Mouse (Mus musculus) liver, postnatal 0 days (tissue): ENCODE results near the gene Dnah11.

ENCODE experiments used
- CTCF ChIP-seq: sonication (generic); IDR thresholded peaks from 2 replicates; pipeline ENCODE4 v1.5.1; 2016; ENCODE audit warnings: antibody characterized with exemption, low read depth
- EP300 ChIP-seq: IDR thresholded peaks from 2 replicates; pipeline ENCODE4 v1.6.1; 2016; ENCODE audit warnings: antibody characterized with exemption, low read depth, mild to moderate bottlenecking

DNA sequence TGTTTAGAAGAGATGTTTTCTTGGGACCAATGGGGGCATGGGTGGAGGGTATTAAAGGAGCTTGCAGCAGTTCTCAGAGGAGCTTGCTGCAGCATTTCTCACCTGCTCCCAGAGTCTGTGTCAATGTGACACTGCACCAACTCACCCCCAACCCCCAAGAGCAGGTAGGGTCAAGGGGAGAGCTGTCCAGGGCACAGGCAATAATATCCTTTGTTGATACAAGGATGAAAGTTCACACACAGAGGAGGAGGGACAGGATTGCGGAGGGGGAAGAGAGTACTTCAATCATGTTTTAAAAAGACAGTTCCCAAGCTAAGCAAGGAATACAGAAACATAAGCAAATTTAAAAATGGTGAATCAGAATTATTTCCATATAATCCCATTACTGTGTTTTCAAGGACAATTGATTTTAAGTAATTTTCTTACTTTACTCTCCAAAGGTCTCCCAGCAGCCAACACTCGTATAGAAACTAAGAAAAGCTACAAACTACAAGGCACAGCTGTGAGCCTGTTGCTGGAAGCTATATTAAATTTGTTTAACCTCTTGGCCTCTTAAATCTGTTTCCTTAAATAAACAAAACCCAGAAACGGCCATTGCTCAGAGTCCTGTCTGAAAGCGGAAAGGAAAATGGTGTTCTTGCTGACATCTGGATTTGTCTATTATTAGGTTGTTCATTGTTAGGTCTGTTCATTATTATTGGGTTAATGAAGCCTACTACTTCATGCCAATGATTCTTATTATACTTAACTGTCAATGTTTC lies 12.5 kb downstream of the Dnah11 start:
- no peak for TF ChIP-seq CTCF
- no peak for TF ChIP-seq EP300
